Mouse (Mus musculus): Measurements from ENCODE around the gene D17Wsu92e.
A peak's percentile ranks its signal among the peaks of the same experiment; 100 is the strongest.
"Not testable (repeated sequence)": the region's sequence is repeated elsewhere in the genome, so short reads cannot be mapped to it uniquely, and the experiment has no call there.

Gene D17Wsu92e

GRCm38 (mm10) chr17:27820568-27821406 is at the start of gene D17Wsu92e:
Gene D17Wsu92e (minus strand): TSS chr17:27820648.
- DNase-seq (ENCODE audit: low read depth, low spot score) = peak; percentile 96

- no peak for DNase-seq (ENCODE audit: low read depth, low spot score)
These were observed 46.3 kb upstream of the D17Wsu92e start for GRCm38 (mm10) chr17:27866737-27867136.

DNA sequence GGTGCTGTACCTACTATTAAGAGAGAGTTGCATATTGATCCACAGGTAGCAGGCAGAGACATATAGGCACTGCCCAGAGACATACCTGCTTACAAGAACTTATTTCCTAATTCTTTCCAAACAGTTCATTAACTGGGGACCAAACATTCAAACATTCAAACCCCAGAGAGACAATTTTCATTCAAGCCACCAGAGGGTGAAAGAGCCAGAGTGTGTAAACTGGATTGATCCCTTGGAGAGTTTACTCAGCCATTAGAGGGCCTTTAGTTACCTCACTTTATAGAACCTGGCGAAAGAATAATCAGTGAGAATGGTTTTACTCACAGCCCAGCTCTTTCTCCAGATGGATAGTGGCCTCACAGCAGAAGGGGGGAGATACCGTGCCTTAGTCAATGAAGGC is 45.0 kb upstream of the D17Wsu92e start:
- no peak for DNase-seq (ENCODE audit: low read depth, low spot score)

DNA sequence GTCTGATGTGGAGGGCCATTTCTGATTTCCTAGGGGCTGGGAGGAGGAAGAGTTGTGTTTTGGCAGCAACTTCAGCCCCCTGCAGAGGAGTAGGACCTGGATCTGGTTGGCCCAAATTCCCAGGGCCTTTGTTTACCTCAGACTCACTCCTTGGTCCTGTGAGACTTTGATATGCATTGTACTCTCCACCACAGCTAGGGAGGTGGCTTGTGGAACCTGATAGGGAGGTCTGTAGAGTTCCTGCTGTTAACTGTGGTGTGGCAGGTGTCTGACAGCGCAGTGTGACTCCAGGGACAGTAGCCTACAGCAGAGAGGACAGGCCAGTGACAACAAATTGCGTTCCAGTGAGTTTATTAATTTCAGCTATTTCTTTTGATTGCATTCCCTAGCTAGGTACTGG is 38.7 kb upstream of the D17Wsu92e start:
- DNase-seq (ENCODE audit: low read depth, low spot score) = no peak

- DNase-seq (ENCODE audit: low read depth, low spot score) = no peak
These were observed 37.4 kb upstream of the D17Wsu92e start for GRCm38 (mm10) chr17:27857649-27858475.

- peak; percentile 16 for DNase-seq (ENCODE audit: low read depth, low spot score)
These were observed 36.6 kb upstream of the D17Wsu92e start for GRCm38 (mm10) chr17:27856798-27857648.

GRCm38 (mm10) chr17:27856265-27856797 is 35.9 kb upstream of the D17Wsu92e start, which contains the start of gene Uhrf1bp1:
Gene Uhrf1bp1 (plus strand): TSS chr17:27856441.
- DNase-seq (ENCODE audit: low read depth, low spot score) = peak; percentile 64

- no peak for DNase-seq (ENCODE audit: low read depth, low spot score)
These were observed 30.6 kb upstream of the D17Wsu92e start for GRCm38 (mm10) chr17:27851076-27851475.

GRCm38 (mm10) chr17:27848351-27848750 is 27.9 kb upstream of the D17Wsu92e start:
- DNase-seq (ENCODE audit: low read depth, low spot score) = no peak

DNA sequence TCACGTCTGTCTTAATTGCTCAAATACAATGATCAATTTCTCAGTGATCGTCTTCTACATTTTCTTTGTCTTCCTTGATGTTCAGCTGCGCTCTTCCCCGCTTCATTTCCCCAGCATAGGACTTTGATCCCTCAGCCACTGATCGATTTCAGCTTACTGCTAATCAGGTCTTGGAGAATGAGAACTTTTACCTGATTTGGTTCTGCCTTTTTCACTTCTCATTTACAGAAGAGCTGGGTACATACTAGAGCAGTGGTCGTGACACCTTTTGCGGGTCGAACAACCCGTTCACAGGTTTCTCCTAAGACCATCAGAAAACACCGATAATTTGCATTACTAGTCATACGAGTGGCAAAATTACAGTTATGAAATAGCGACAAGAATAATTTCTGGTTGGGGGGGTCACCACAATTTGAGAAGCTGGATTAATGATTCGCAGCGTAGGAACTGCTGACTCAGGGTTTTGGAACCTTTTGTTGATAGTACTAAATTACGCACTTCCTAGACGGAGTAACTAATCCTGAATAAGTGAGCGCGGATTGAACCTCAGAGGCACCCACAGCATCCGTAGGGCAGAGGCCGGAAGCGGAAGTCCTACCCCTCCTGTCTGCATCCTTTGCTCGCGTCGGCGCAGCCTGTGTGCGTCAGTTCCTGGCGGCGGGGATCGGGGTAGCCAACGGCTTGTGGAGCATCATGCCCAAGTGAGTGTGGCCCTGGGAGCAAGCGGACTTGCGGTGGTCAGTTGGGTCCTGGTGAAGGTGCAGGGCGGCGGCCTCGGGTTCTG is 19.2 kb upstream of the D17Wsu92e start:
- DNase-seq (ENCODE audit: low read depth, low spot score) = peak; percentile 81

GRCm38 (mm10) chr17:27837850-27838249 is 17.4 kb upstream of the D17Wsu92e start, which contains the start of gene Snrpc:
Gene Snrpc (plus strand): TSS chr17:27838150.
- not testable (repeated sequence) for DNase-seq (ENCODE audit: low read depth, low spot score)

DNA sequence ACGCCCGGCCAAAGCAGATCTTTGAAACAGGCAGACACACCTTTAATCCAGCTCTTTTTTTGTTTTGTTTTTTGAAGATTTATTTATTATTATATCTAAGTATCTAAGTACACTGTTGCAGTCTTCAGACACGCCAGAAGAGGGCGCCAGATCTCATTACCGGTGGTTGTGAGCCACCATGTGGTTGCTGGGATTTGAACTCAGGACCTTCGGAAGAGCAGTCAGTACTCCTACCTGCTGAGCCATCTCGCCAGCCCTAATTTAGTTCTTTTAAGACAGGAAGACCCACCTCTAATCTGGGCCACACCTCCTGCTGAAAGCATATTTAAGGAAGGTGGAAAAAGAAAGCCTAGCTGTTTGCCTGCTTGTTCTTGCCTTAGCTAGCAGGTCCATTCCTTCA is 10.0 kb upstream of the D17Wsu92e start:
- no peak for DNase-seq (ENCODE audit: low read depth, low spot score)

DNA sequence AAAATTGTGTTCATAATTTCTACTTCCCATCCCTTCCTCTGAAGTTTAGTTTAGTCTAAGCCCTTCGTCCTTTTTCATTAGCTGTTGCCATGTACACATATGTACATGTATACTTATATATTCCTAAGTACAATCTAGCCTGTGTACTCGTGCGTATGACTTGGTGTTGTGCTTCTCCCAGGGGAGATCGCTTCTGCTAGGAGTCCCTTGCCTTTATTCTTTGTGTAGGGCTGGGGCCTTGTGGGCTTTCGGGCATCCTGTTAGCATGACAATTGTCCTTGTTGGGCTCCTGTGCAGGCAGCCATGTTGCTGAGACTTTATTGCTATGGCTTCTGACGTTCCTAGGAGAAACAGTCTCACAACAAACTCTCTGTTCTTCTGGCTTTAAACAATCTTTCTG is 7.1 kb upstream of the D17Wsu92e start:
- DNase-seq (ENCODE audit: low read depth, low spot score) = no peak

DNA sequence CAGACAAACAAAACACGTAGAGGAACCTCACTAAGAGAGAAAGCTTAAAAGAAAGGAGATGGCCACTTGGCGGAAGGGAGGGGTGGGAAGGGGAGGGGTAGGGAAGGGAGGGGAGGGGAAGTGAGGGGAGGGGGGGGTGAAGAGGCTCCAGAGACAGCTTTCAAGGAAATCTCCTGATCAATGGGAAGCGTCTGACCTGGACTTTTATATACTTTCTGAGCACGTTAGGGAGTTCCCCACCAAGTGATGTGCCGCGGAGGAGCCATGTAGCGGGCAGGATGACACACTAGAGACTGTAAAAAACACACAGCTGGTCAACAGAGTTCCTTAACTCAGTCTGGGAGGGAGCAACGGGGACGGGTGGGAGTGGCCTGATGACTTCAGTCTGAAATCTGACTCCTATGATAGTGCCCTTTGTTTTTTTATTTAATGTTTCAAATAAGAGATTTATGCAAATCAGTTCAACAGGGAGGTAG is 6.5 kb upstream of the D17Wsu92e start:
- no peak for DNase-seq (ENCODE audit: low read depth, low spot score)

DNA sequence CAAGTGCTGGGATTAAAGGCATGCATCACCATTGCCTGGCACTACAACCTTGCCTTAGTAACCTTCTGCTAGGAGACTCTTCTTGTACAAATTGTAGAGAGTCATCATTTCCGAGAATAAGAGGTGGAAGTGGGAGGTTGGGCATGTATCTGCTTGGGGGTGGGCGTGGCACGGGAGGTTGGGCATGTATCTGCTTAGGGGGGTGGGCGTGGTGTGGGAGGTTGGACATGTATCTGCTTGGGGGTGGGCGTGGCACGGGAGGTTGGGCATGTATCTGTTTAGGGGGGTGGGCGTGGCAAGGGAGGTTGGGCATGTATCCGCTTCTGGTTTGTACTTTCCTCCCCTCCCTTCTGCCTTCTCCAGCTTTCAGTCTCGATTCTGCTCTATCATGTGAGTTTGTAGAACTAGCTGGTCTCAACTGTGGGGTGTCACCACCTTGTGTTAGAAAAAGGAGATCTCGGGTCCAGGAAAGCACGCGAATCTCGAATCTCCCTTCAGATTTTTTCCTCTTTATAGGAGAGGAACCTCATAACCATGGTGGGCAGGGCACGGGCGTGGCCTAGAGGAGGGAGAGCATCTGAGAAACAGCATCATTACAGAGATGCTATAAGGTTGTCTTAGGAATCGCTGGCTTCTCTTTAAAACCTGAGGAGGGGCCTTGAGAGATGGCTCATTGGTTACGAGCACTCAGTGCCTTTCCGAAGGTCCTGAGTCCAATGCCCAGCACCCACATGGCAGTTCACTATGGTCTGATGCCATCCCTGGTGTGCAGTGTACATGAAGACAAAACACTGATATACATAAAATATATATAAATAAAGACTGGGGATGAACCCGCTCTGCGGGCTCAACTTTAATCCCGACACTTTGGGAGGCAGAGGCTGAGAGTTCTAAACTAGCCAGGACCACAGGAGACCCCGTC is 5.8 kb upstream of the D17Wsu92e start:
- DNase-seq (ENCODE audit: low read depth, low spot score) = no peak

DNA sequence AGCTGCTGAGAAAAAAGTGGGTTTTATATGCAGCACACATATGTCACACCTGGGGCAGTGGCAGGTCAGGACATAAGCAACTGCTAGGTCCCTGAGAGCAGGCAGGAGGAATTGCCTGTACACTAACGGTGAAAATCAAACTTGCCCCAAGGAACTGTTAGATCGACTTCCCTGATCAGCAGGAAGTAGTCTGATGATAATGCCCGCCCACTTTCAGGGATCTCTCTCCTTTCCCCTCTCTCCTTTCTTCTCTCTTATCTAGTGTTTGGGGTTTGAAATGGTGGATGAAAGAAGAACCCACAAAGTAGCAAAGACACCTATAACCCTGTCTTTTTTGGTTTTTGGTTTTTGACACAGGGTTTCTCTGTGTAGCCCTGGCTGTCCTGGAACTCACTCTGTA is 5.1 kb upstream of the D17Wsu92e start:
- DNase-seq (ENCODE audit: low read depth, low spot score) = no peak

- no peak for DNase-seq (ENCODE audit: low read depth, low spot score)
These were observed 4.5 kb upstream of the D17Wsu92e start for GRCm38 (mm10) chr17:27824941-27825340.

GRCm38 (mm10) chr17:27823142-27823905 is 2.9 kb upstream of the D17Wsu92e start:
- no peak for DNase-seq (ENCODE audit: low read depth, low spot score)

All from WW6 (cell line).